Mouse (Mus musculus) macrophage (primary cell): Measurements from ENCODE around the gene Grin3a. TPM values are rescaled to one million over a fixed set of nuclear protein-coding genes. Genes with fewer than 3 reads are reported as not detected.

Experiments used
- H3K27ac ChIP-seq: fragments of 350-480 bp; formaldehyde crosslinking; 2 replicates; pipeline ENCODE4 v1.9.0; 2021
- H3K36me3 ChIP-seq: fragments of 350-480 bp; formaldehyde crosslinking; 2 replicates; pipeline ENCODE4 v1.9.0; 2021; ENCODE audit errors: inconsistent target
- H3K4me3 ChIP-seq: fragments of 350-480 bp; formaldehyde crosslinking; 2 replicates; pipeline ENCODE4 v1.9.0; 2021; ENCODE audit errors: inconsistent target
- H3K79me2 ChIP-seq: fragments of 350-480 bp; formaldehyde crosslinking; 2 replicates; pipeline ENCODE4 v1.9.0; 2021; ENCODE audit errors: inconsistent target
- WGBS: methylation state at CpG from one replicate; pipeline ENCODE4 v1.1.7; 2026; ENCODE audit warnings: inconsistent platforms; ENCODE audit not compliant: missing documents; 5-methylcytosine and 5-hydroxymethylcytosine counted together
- polyA plus RNA-seq: library from polyadenylated mRNA; stranded (reverse); fragments of 250-400 nt; gene quantifications from 3 replicates; pipeline ENCODE4 v1.2.4, GENCODE M21; 2018; ENCODE audit warnings: inconsistent platforms
- total RNA-seq, 78 experiments: library from RNA; depleted of rRNA; stranded (reverse); fragments of 250-400 nt; gene quantifications; 1 replicate in 9 of 78; 2 replicates in 24 of 78; 3 replicates in 43 of 78; 4 replicates in 2 of 78; pipeline ENCODE4 v1.2.4; 2018; ENCODE audit warnings: inconsistent platforms in 56 of 78

The Grin3a gene
- total RNA-seq (2018; cell fraction: chromatin; rRNA removed), result under 1 TPM in 1 of 26 experiments, not detected in 25; 0.16 TPM
- not detected for total RNA-seq (2018; cell fraction: cytosol; rRNA removed)
- not detected for total RNA-seq (2018; cell fraction: nucleus; rRNA removed)
- not detected in 3 replicates for polyA plus RNA-seq

- WGBS, result 2% methylated on average over 24 of the region's 25 CpGs
- Histone ChIP-seq H3K4me3 (no peak within 1 kb of the TSS), H3K27ac (no peak within 1 kb of the TSS), H3K79me2 (no peaks in the 10 kb centered on the region), H3K36me3 (no peaks in the 10 kb centered on the region)
These were observed at the start of gene Grin3a for GRCm38 (mm10) chr4:49845612-49845985. Gene Grin3a (minus strand): TSS chr4:49845744.

- Histone ChIP-seq H3K27ac (no peak overlapping the region), H3K79me2 (no peaks in the 10 kb centered on the region), H3K36me3 (no peaks in the 10 kb centered on the region), H3K4me3 (no peak overlapping the region)
- WGBS, result 33% methylated on average over 4 of the region's 4 CpGs
These were observed 46.3 kb upstream of the Grin3a start for GRCm38 (mm10) chr4:49891835-49892301.

- WGBS, result 55% methylated on average over 3 of the region's 3 CpGs
- H3K36me3 ChIP-seq, result no peaks in the 10 kb centered on the region
- no peak overlapping the region for H3K27ac ChIP-seq
- no peak overlapping the region for H3K4me3 ChIP-seq
- no peaks in the 10 kb centered on the region for H3K79me2 ChIP-seq
These were observed 31.5 kb upstream of the Grin3a start for GRCm38 (mm10) chr4:49877084-49877483.

DNA sequence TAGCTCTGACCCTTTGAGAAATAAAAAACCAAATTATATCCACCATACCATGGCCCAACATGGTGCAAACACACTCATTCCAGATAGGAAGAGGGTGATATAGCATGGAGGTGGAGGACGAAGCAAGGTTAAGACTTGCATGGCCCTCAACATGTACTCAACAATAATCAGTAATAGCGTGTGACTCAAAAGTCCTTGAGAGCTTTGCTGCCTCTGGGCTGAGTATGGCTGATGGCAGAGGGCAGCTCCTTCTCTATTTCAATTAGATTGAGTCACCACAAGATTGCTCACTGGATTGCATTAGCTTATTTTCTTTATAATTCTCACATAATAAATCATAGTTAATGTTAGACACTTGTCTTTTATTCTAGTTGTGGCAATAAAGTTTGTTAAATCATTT lies 15.1 kb upstream of the Grin3a start:
- Histone ChIP-seq H3K79me2 (no peaks in the 10 kb centered on the region), H3K36me3 (no peaks in the 10 kb centered on the region), H3K4me3 (no peak overlapping the region), H3K27ac (no peak overlapping the region)
- whole genome bisulfite sequencing, result 94% methylated on average over 2 of the region's 2 CpGs

GRCm38 (mm10) chr4:49844828-49845611 lies 524 bp downstream of the Grin3a start:
- 6% methylated on average over 56 of the region's 63 CpGs for WGBS
- Histone ChIP-seq H3K79me2 (no peaks in the 10 kb centered on the region), H3K27ac (no peak overlapping the region), H3K36me3 (no peaks in the 10 kb centered on the region), H3K4me3 (no peak overlapping the region)

DNA sequence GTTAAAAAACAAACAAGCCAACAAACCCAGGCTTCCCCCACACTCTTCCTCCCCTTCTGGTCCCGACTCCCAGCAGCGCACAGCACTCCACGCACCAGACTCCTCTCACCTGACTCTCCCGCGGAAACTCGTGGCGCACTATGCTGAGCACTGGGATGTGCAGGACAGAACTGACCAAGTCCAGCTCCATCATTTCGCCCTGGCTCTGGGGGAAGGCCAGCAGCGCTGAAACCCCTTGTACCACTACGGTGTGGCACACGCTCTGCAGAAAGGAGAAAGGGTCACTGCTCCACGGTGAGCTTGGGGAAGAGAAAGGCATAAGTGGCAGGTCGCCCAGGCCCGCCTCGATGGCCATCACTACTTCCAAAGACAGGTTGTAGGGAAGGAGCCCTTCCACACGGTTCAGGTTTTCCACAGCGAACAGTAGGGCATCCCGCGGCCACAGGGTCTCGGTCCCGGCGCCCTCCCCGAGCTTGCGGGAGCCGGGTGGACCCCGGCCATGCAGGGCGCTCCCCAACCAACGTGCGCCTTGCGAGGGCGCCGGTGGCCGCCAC lies 1.2 kb downstream of the Grin3a start:
- Histone ChIP-seq H3K27ac (no peak overlapping the region), H3K4me3 (no peak overlapping the region), H3K79me2 (no peaks in the 10 kb centered on the region), H3K36me3 (no peaks in the 10 kb centered on the region)
- WGBS, result 11% methylated on average over 32 of the region's 33 CpGs

DNA sequence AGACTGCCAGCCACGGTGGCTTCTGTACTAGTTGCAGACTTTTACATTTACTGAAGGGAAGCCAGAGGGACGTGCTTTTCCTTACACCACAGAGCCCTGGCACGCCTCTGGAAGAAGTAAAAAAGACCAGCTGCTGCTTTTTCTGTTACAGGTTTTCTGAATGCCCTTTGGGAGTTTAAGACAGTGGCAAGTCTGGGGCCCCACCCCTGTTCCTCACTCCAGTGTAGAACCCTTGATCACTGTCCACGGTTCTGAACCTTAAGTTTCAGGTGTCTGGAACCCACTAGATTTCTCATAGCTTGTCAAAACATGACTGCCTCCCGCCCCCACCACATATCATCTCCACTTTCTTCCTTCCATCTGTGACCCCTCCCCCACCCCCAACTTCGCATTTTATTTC lies 1.8 kb downstream of the Grin3a start:
- Histone ChIP-seq H3K36me3 (no peaks in the 10 kb centered on the region), H3K4me3 (no peak overlapping the region), H3K79me2 (no peaks in the 10 kb centered on the region), H3K27ac (no peak overlapping the region)
- WGBS, result 25% methylated on average over 5 of the region's 6 CpGs

GRCm38 (mm10) chr4:49832035-49832434 lies 13.5 kb downstream of the Grin3a start:
- H3K27ac ChIP-seq, result no peak overlapping the region
- no peaks in the 10 kb centered on the region for H3K36me3 ChIP-seq
- no peaks in the 10 kb centered on the region for H3K79me2 ChIP-seq
- no peak overlapping the region for H3K4me3 ChIP-seq

- Histone ChIP-seq H3K36me3 (no peaks in the 10 kb centered on the region), H3K79me2 (no peaks in the 10 kb centered on the region), H3K27ac (no peak overlapping the region), H3K4me3 (no peak overlapping the region)
- WGBS, result 90% methylated on average over 3 of the region's 3 CpGs
These were observed 31.7 kb downstream of the Grin3a start for GRCm38 (mm10) chr4:49813852-49814251.

DNA sequence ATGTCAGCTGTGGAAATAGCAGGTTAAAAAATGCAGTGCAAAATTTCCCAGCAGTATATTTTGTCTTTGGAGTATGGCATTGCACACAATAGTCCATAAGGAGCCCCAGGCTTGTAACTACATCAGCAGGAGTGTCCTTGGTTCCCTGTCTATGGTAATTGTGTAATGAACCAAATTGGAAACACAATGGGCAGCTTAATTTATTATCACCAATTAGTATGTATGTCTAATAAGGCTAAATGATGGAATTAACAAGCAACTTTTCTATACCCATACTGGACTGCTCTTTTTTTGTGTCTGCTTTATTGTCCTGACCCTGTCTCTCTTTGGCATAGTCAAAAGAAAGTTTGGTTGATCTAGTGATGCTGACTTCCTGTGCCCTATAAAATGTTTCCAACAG lies 38.8 kb downstream of the Grin3a start:
- no peak overlapping the region for H3K27ac ChIP-seq
- H3K36me3 ChIP-seq, result no peaks in the 10 kb centered on the region
- H3K79me2 ChIP-seq, result no peaks in the 10 kb centered on the region
- H3K4me3 ChIP-seq, result no peak overlapping the region

- Histone ChIP-seq H3K27ac (no peak overlapping the region), H3K79me2 (no peaks in the 10 kb centered on the region), H3K4me3 (no peak overlapping the region), H3K36me3 (no peaks in the 10 kb centered on the region)
- 92% methylated on average over 2 of the region's 2 CpGs for WGBS
These were observed 46.2 kb downstream of the Grin3a start for GRCm38 (mm10) chr4:49799338-49799737.

DNA sequence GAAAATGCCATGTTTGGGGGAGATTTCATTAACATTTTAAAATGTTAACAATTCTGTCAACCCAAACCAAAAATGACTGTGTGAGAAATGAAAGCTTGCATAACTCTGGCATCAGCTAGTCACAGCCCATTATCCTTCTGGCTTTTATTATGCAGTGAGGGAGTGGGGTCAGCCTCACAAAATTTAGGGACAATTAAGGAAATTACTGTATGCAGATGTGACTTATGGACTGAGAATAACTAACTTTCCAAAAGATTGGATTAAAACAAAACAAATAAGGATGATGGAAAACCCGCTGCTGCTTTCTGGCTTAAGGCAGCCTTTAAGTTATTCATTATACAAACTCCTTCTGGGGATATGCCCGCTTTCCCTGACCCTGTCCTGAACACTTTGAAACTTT lies 56.6 kb downstream of the Grin3a start:
- Histone ChIP-seq H3K4me3 (no peak overlapping the region), H3K79me2 (no peaks in the 10 kb centered on the region), H3K27ac (no peak overlapping the region), H3K36me3 (no peaks in the 10 kb centered on the region)
- WGBS, result 100% methylated on average over 2 of the region's 2 CpGs

GRCm38 (mm10) chr4:49742847-49743246 lies 102.7 kb downstream of the Grin3a start:
- no peak overlapping the region for H3K4me3 ChIP-seq

DNA sequence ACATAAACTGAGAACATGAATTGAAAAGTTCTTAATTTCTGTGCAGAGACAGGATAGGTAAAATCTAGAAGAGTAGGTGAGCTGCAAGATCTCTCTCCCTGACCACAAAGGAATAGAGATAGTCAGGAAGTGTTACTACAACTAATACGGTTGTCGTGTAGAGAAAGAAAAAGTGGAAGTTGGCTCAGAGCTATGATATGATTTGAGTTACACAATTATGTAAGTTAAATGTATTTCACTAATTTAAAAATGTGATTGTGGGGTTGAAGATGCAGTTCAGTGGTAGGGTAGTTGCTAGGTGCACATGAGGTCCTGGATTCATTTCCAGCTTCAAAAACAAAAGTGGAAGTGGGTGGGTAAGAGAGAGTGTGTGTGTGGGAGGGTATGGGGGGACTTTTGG lies 103.6 kb downstream of the Grin3a start:
- no peaks in the 10 kb centered on the region for H3K36me3 ChIP-seq
- no peak overlapping the region for H3K4me3 ChIP-seq
- WGBS, result 7% methylated on average over 2 of the region's 2 CpGs
- no peak overlapping the region for H3K27ac ChIP-seq
- H3K79me2 ChIP-seq, result no peaks in the 10 kb centered on the region

More at GRCm38 (mm10) chr4:49742847-49743246, 102.7 kb downstream of the Grin3a start:
- Histone ChIP-seq H3K36me3 (no peaks in the 10 kb centered on the region), H3K27ac (no peak overlapping the region), H3K79me2 (no peaks in the 10 kb centered on the region)
- WGBS, result 8% methylated on average over 5 of the region's 5 CpGs
